Mouse (Mus musculus): ENCODE results near the gene Vkorc1l1. TPM values are rescaled to one million over a fixed set of nuclear protein-coding genes. Genes with fewer than 3 reads are reported as not detected.

Gene Vkorc1l1
- 10.2 and 10.9 TPM in 2 replicates for polyA plus RNA-seq (2012; rRNA removed)

GRCm38 (mm10) chr5:129941495-129942045, at the start of gene Vkorc1l1:
Gene Vkorc1l1, plus strand, starts transcription at chr5:129941970.

GRCm38 (mm10) chr5:129895198-129896088, 46.3 kb upstream of the Vkorc1l1 start, which contains the start of gene Zbed5:
Gene Zbed5, plus strand, starts transcription at chr5:129895723.

GRCm38 (mm10) chr5:129898449-129898848, 43.3 kb upstream of the Vkorc1l1 start, which contains the start of gene Phkg1:
Gene Phkg1, minus strand, starts transcription at chr5:129898549.

GRCm38 (mm10) chr5:129908242-129908965, 33.4 kb upstream of the Vkorc1l1 start, which contains the start of gene Nupr1l:
Gene Nupr1l, plus strand, starts transcription at chr5:129908540.

GRCm38 (mm10) chr5:130002301-130003146, 60.8 kb downstream of the Vkorc1l1 start, which contains the start of gene Gusb:
Gene Gusb, minus strand, starts transcription at chr5:130003049.

GRCm38 (mm10) chr5:130029142-130029897, 87.5 kb downstream of the Vkorc1l1 start, which contains the start of the genes Asl and Crcp:
Gene Asl, minus strand, starts transcription at chr5:130029247.
Gene Crcp, plus strand, starts transcription at chr5:130029290.

Other genes starting within 250 kb of the Vkorc1l1 start
- gene Sept14, start 233.5 kb upstream of the Vkorc1l1 start, polyA plus RNA-seq (2012; rRNA removed) = not detected in 2 replicates
- 47.1 and 69.6 TPM in 2 replicates for gene Mrps17, start 226.5 kb upstream of the Vkorc1l1 start, polyA plus RNA-seq (2012; rRNA removed)
- gene Nipsnap2, start 216.9 kb upstream of the Vkorc1l1 start, polyA plus RNA-seq (2012; rRNA removed) = 40.6 and 48.4 TPM in 2 replicates
- gene Psph, start 154.5 kb upstream of the Vkorc1l1 start, polyA plus RNA-seq (2012; rRNA removed) = 16.9 and 18.0 TPM in 2 replicates
- gene Sumf2, start 95.0 kb upstream of the Vkorc1l1 start, polyA plus RNA-seq (2012; rRNA removed) = 8.7 and 11.3 TPM in 2 replicates
- gene Chchd2, start 54.5 kb upstream of the Vkorc1l1 start, polyA plus RNA-seq (2012; rRNA removed) = 1,442 and 1,554 TPM in 2 replicates
- 0.35 and 0.58 TPM in 2 replicates for gene Zbed5, start 46.2 kb upstream of the Vkorc1l1 start, polyA plus RNA-seq (2012; rRNA removed)
- 0.34 and 0.43 TPM in 2 replicates for gene Phkg1, start 43.4 kb upstream of the Vkorc1l1 start, polyA plus RNA-seq (2012; rRNA removed)
- 4.9 and 8.1 TPM in 2 replicates for gene Nupr1l, start 33.4 kb upstream of the Vkorc1l1 start, polyA plus RNA-seq (2012; rRNA removed)
- 30.7 and 32.4 TPM in 2 replicates for gene Gusb, start 61.1 kb downstream of the Vkorc1l1 start, polyA plus RNA-seq (2012; rRNA removed)
- gene Asl, start 87.3 kb downstream of the Vkorc1l1 start, polyA plus RNA-seq (2012; rRNA removed) = 45.4 and 49.1 TPM in 2 replicates
- gene Crcp, start 87.3 kb downstream of the Vkorc1l1 start, polyA plus RNA-seq (2012; rRNA removed) = 5.7 and 8.9 TPM in 2 replicates
- 13.0 and 13.8 TPM in 2 replicates for gene Tpst1, start 131.4 kb downstream of the Vkorc1l1 start, polyA plus RNA-seq (2012; rRNA removed)
- gene Kctd7, start 202.9 kb downstream of the Vkorc1l1 start, polyA plus RNA-seq (2012; rRNA removed) = 6.3 and 10.2 TPM in 2 replicates
- 23.0 and 30.3 TPM in 2 replicates for gene Rabgef1, start 229.8 kb downstream of the Vkorc1l1 start, polyA plus RNA-seq (2012; rRNA removed)

All from colon, adult 2 months (tissue).